11 mouse cellular contexts compared by ENCODE assay signal in genomic region chr3:121250576-121251433, GRCm38 (mm10). TPM values are rescaled to one million over a fixed set of nuclear protein-coding genes. Genes with fewer than 3 reads are reported as not detected.
DNase-seq lines count a peak whose midpoint lies in the region; ATAC-seq lines count a peak whose summit lies in the region.
"Had no signal": no experiment of that assay in that cellular context is flagged by ENCODE, and none has a peak within 500 bp of the region (broad histone marks: within the 10 kb centered on the region; RNA-seq: fewer than 3 reads in every experiment).

No protein-coding gene starts in this region.

- no peaks in the 10 kb centered on the region for H3K36me3 ChIP-seq in heart, embryonic 11.5 days (ENCODE audit: control insufficient read depth, insufficient read depth, low read length)
- H3K36me3 ChIP-seq: limb, embryonic 13.5 days had no signal

- no peaks in the 10 kb centered on the region for H3K27me3 ChIP-seq in heart, embryonic 11.5 days (ENCODE audit: control insufficient read depth, insufficient read depth, low read length)
- H3K27me3 ChIP-seq: limb, embryonic 13.5 days had no signal

- H3K9me3 ChIP-seq in heart, embryonic 11.5 days (replicated peaks; ENCODE audit: control insufficient read depth, low read length) = no peaks in the 10 kb centered on the region
- H3K9me3 ChIP-seq: limb, embryonic 13.5 days had no signal

- intact Hi-C loops in heart, postnatal 25 days (cut with DNase I) = no loop called here

- 0 out of 2 replicates have a peak, but pooled peaks have one; percentile 26 for ATAC-seq in heart, embryonic 11.5 days (replicated peaks; ENCODE audit: insufficient number of reproducible peaks, low FRiP score, low TSS enrichment)

- H3K4me1 ChIP-seq in heart, embryonic 11.5 days (ENCODE audit: control insufficient read depth, insufficient read depth, low read length) = no peaks in the 10 kb centered on the region

- no peak overlapping the region for H3K4me3 ChIP-seq in heart, embryonic 11.5 days (ENCODE audit: low read depth, low read length)
- H3K4me3 ChIP-seq: limb, embryonic 13.5 days had no signal

- H3K27ac ChIP-seq in heart, embryonic 11.5 days (ENCODE audit: low read depth, low read length) = no peak overlapping the region
- H3K27ac ChIP-seq: limb, embryonic 13.5 days had no signal

- peak; percentile 22 for DNase-seq in adrenal gland, postnatal 10 days
- DNase-seq in adrenal gland, adult 8-10 months = no peak
- no peak for DNase-seq in heart, postnatal 25 days (ENCODE audit: low spot score)
- DNase-seq in lung, postnatal 10 days = peak; percentile 23
- DNase-seq in lung, postnatal 36 days = no peak
- peak; percentile 84 to 85 for DNase-seq in cerebellum, postnatal 36 days
- DNase-seq in right cerebral cortex, adult 2 months (ENCODE audit: low spot score in 2 of 2) = no peak
- DNase-seq: retina, postnatal 1 day; thymus, postnatal 4 days had no signal

- whole genome bisulfite sequencing in heart, embryonic 11.5 days (ENCODE audit: insufficient replicate concordance) = 73% methylated on average over 19 of the region's 19 CpGs

- no peak overlapping the region for H3K9ac ChIP-seq in heart, embryonic 11.5 days (ENCODE audit: low read depth, low read length)
- H3K9ac ChIP-seq: limb, embryonic 13.5 days had no signal

- no peak overlapping the region for H3K4me2 ChIP-seq in heart, embryonic 11.5 days
- H3K4me2 ChIP-seq: limb, embryonic 13.5 days had no signal

RNA-seq across cellular contexts. Expression of gene Tmem56, which starts 32.1 kb away (rescaled TPM):
- total RNA-seq in adrenal gland, postnatal 10 days (2021) = 10 to 100 TPM; 22.7 to 37.6 TPM
- total RNA-seq in adrenal gland, adult 8-10 months (2022) = 10 to 100 TPM; 43.3 to 76.1 (median 62.1) TPM
- 1.8 and 2.5 TPM in 2 replicates for polyA plus RNA-seq in heart, embryonic 11.5 days (2014; fragmentation: Nextera tagmentation; extraction: Ambion mirVana)
- 1 to 10 TPM in 1 of 2 experiments, under 1 TPM in 1; 0.57 to 1.4 TPM for total RNA-seq in heart, postnatal 25 days (2021)

RNA-seq across cellular contexts. Expression of gene Alg14, which starts 40.8 kb away (rescaled TPM):
- total RNA-seq in adrenal gland, postnatal 10 days (2021) = 10 to 100 TPM; 27.4 to 31.3 TPM
- 10 to 100 TPM; 29.3 to 43.6 (median 33.2) TPM for total RNA-seq in adrenal gland, adult 8-10 months (2022)
- polyA plus RNA-seq in heart, embryonic 11.5 days (2014; fragmentation: Nextera tagmentation; extraction: Ambion mirVana) = 38.2 and 42.2 TPM in 2 replicates
- 10 to 100 TPM in 1 of 2 experiments, 1 to 10 TPM in 1; 9.9 to 15.9 TPM for total RNA-seq in heart, postnatal 25 days (2021)

Comparison
In these comparisons a context has a peak if more than half of its experiments do, and no peak if none do; other contexts are left out.
1. DNase-seq: peak in adrenal gland, postnatal 10 days (single experiment), lung, postnatal 10 days (single experiment) and cerebellum, postnatal 36 days (2 of 2); none in adrenal gland, adult 8-10 months (single experiment), heart, postnatal 25 days (single experiment), lung, postnatal 36 days (single experiment) and right cerebral cortex, adult 2 months (0 of 2).
2. RNA of gene Tmem56, which starts 32.1 kb away (total RNA-seq): 43.3 to 76.1 TPM in adrenal gland, adult 8-10 months and 22.7 to 37.6 TPM in adrenal gland, postnatal 10 days; 0.57 to 1.4 TPM in heart, postnatal 25 days; every median in the first group is over 4 times any median in the second.